ENCODE assay signal across 8 mouse cellular contexts in genomic region chr2:156722071-156722575, GRCm38 (mm10). TPM values are rescaled to one million over a fixed set of nuclear protein-coding genes. Genes with fewer than 3 reads are reported as not detected.
DNase-seq lines count a peak whose midpoint lies in the region; ATAC-seq and TF ChIP-seq lines count a peak whose summit lies in the region.

No protein-coding gene starts in this region.

- no peak for TF ChIP-seq EP300 in ES-Bruce4 (IDR thresholded peaks at IDR 0.05; ENCODE audit: insufficient read depth, low read depth, low read length)

- WGBS in forebrain, embryonic 12.5 days, result 0% methylated on average over 15 of the region's 15 CpGs
- WGBS in heart, embryonic 16.5 days, result 2% methylated on average over 15 of the region's 15 CpGs
- under 1% methylated on average over 15 of the region's 15 CpGs for WGBS in lung, embryonic 16.5 days

- no peaks in the 10 kb centered on the region for H3K36me3 ChIP-seq in ES-Bruce4 (ENCODE audit: control insufficient read depth, insufficient read depth, low read length, poor library complexity, severe bottlenecking)
- H3K36me3 ChIP-seq in forebrain, embryonic 12.5 days (replicated peaks), result no peaks in the 10 kb centered on the region
- H3K36me3 ChIP-seq in heart, embryonic 16.5 days (ENCODE audit: control insufficient read depth, insufficient read depth), result no peaks in the 10 kb centered on the region
- H3K36me3 ChIP-seq in lung, embryonic 16.5 days (ENCODE audit: control insufficient read depth, insufficient read depth, low read length), result no peaks in the 10 kb centered on the region

- TF ChIP-seq CTCF in ES-Bruce4 (IDR thresholded peaks at IDR 0.05; ENCODE audit: low read depth, low read length), result no peak

- no peak overlapping the region for H3K27ac ChIP-seq in ES-Bruce4 (ENCODE audit: insufficient read depth, low read length)
- peak overlapping the region; percentile 93 for H3K27ac ChIP-seq in forebrain, embryonic 12.5 days
- peak overlapping the region; percentile 86 for H3K27ac ChIP-seq in heart, embryonic 16.5 days (ENCODE audit: low read length)
- peak overlapping the region; percentile 82 for H3K27ac ChIP-seq in lung, embryonic 16.5 days (ENCODE audit: low read length)

- H3K4me1 ChIP-seq in ES-Bruce4 (ENCODE audit: control insufficient read depth, insufficient read depth, low read length), result peaks cover 11% of the 10 kb centered on the region
- peaks cover 76% of the 10 kb centered on the region for H3K4me1 ChIP-seq in forebrain, embryonic 12.5 days
- peaks cover 71% of the 10 kb centered on the region for H3K4me1 ChIP-seq in heart, embryonic 16.5 days (ENCODE audit: control insufficient read depth, insufficient read depth, low read length)
- H3K4me1 ChIP-seq in lung, embryonic 16.5 days (replicated peaks; ENCODE audit: control insufficient read depth, insufficient read depth, low read length), result peaks cover 62% of the 10 kb centered on the region

- H3K4me2 ChIP-seq in forebrain, embryonic 12.5 days, result peak overlapping the region; percentile 70
- H3K4me2 ChIP-seq in heart, embryonic 16.5 days (ENCODE audit: low read depth, low read length), result peak overlapping the region; percentile 91
- peak overlapping the region; percentile 91 for H3K4me2 ChIP-seq in lung, embryonic 16.5 days (ENCODE audit: low read depth, low read length)

- peak; percentile 7; the same call in 1 of the 2 replicates for ATAC-seq in forebrain, embryonic 12.5 days (ENCODE audit: low FRiP score)
- ATAC-seq in heart, embryonic 16.5 days (replicated peaks; ENCODE audit: extremely low read depth, insufficient read depth, low FRiP score), result no peak
- ATAC-seq in lung, embryonic 16.5 days (ENCODE audit: low read depth), result peak; percentile 11; the same call in 1 of the 2 replicates

- H3K9me3 ChIP-seq in ES-Bruce4 (replicated peaks; ENCODE audit: control insufficient read depth, insufficient read depth, low read length, poor library complexity, severe bottlenecking), result no peaks in the 10 kb centered on the region
- no peaks in the 10 kb centered on the region for H3K9me3 ChIP-seq in forebrain, embryonic 12.5 days
- H3K9me3 ChIP-seq in heart, embryonic 16.5 days (replicated peaks; ENCODE audit: control insufficient read depth, low read length), result no peaks in the 10 kb centered on the region
- H3K9me3 ChIP-seq in lung, embryonic 16.5 days (ENCODE audit: control insufficient read depth, low read length), result no peaks in the 10 kb centered on the region

- H3K9ac ChIP-seq in ES-Bruce4 (ENCODE audit: low read depth, poor library complexity, severe bottlenecking), result peak overlapping the region; percentile 92
- peak overlapping the region; percentile 99 for H3K9ac ChIP-seq in forebrain, embryonic 12.5 days
- H3K9ac ChIP-seq in heart, embryonic 16.5 days (ENCODE audit: low read length), result peak overlapping the region; percentile 95
- H3K9ac ChIP-seq in lung, embryonic 16.5 days (ENCODE audit: low read length), result peak overlapping the region; percentile 96

- TF ChIP-seq POLR2A in ES-Bruce4 (IDR thresholded peaks at IDR 0.05; ENCODE audit: insufficient read depth, low read length), result no peak

- peak; percentile 58 for DNase-seq in adrenal gland, postnatal 25 days
- DNase-seq in kidney, postnatal 14 days, result peak; percentile 78
- peak; percentile 68 for DNase-seq in retina, postnatal 1 day
- DNase-seq in c-Kit-positive CD71-positive TER-119-positive erythroid progenitor cells, embryonic 14.5 days (ENCODE audit: low spot score), result no peak

- H3K27me3 ChIP-seq in ES-Bruce4 (ENCODE audit: control insufficient read depth, insufficient read depth, low read length, poor library complexity, severe bottlenecking), result no peaks in the 10 kb centered on the region
- H3K27me3 ChIP-seq in forebrain, embryonic 12.5 days, result no peaks in the 10 kb centered on the region
- no peaks in the 10 kb centered on the region for H3K27me3 ChIP-seq in heart, embryonic 16.5 days (ENCODE audit: control insufficient read depth, insufficient read depth, low read length)
- no peaks in the 10 kb centered on the region for H3K27me3 ChIP-seq in lung, embryonic 16.5 days (ENCODE audit: control insufficient read depth, insufficient read depth, low read depth, low read length)

- peak overlapping the region; percentile 92 for H3K4me3 ChIP-seq in ES-Bruce4 (ENCODE audit: low read depth, low read length)
- H3K4me3 ChIP-seq in forebrain, embryonic 12.5 days (replicated peaks), result peak overlapping the region; percentile 91
- H3K4me3 ChIP-seq in heart, embryonic 16.5 days (ENCODE audit: low read length), result peak overlapping the region; percentile 93
- H3K4me3 ChIP-seq in lung, embryonic 16.5 days (ENCODE audit: low read length), result peak overlapping the region; percentile 92

RNA-seq across cellular contexts. Expression of gene Myl9, which starts 53.1 kb away (rescaled TPM):
- 9.4 and 20.2 TPM in 2 replicates for polyA plus RNA-seq in ES-Bruce4 (2011; ENCODE audit: insufficient read depth, insufficient read length, low read depth, missing spikeins)
- total RNA-seq in adrenal gland, postnatal 25 days (2021), result 42.3 and 50.9 TPM in 2 replicates
- 61.4 and 95.4 TPM in 2 replicates for polyA plus RNA-seq in forebrain, embryonic 12.5 days (2016; fragmentation: Nextera tagmentation; extraction: Ambion mirVana)
- polyA plus RNA-seq in heart, embryonic 16.5 days (2015; fragmentation: Nextera tagmentation; extraction: Ambion mirVana), result 1,725 and 1,731 TPM in 2 replicates
- 371 and 400 TPM in 2 replicates for polyA plus RNA-seq in lung, embryonic 16.5 days (2015; fragmentation: Nextera tagmentation; extraction: Ambion mirVana)
